ENCODE assay signal across 12 mouse cellular contexts in genomic region chr8:8051186-8051585, GRCm38 (mm10).
A peak's percentile ranks its signal among the peaks of the same experiment; 100 is the strongest.
DNase-seq lines count a peak whose midpoint lies in the region; ATAC-seq and TF ChIP-seq lines count a peak whose summit lies in the region.
"Had no signal": no experiment of that assay in that cellular context is flagged by ENCODE, and none has a peak within 500 bp of the region (broad histone marks: within the 10 kb centered on the region; RNA-seq: fewer than 3 reads in every experiment).

No protein-coding gene starts in this region.

- H3K9ac ChIP-seq in kidney, embryonic 15.5 days = no peak overlapping the region
- H3K9ac ChIP-seq in intestine, embryonic 15.5 days = no peak overlapping the region
- H3K9ac ChIP-seq in liver, embryonic 12.5 days = no peak overlapping the region
- H3K9ac ChIP-seq: liver, embryonic 13.5 days had no signal

- no peaks in the 10 kb centered on the region for H3K36me3 ChIP-seq in kidney, embryonic 15.5 days
- no peaks in the 10 kb centered on the region for H3K36me3 ChIP-seq in kidney, adult 2 months (ENCODE audit: control insufficient read depth, insufficient read depth, low read length)
- H3K36me3 ChIP-seq in intestine, embryonic 15.5 days = no peaks in the 10 kb centered on the region
- H3K36me3 ChIP-seq in liver, embryonic 12.5 days = no peaks in the 10 kb centered on the region
- H3K36me3 ChIP-seq: liver, embryonic 13.5 days had no signal

- TF ChIP-seq POLR2A in kidney, adult 2 months (IDR thresholded peaks at IDR 0.05; ENCODE audit: low read depth, low read length) = no peak

- TF ChIP-seq CTCF in kidney, adult 2 months (conservative IDR thresholded peaks at IDR 0.05; ENCODE audit: insufficient read depth, insufficient read length, low read depth, low read length) = no peak

- H3K4me3 ChIP-seq in kidney, embryonic 15.5 days (replicated peaks) = no peak overlapping the region
- no peak overlapping the region for H3K4me3 ChIP-seq in kidney, adult 2 months (ENCODE audit: insufficient read depth, low read depth, low read length)
- no peak overlapping the region for H3K4me3 ChIP-seq in intestine, embryonic 15.5 days (replicated peaks)
- no peak overlapping the region for H3K4me3 ChIP-seq in liver, embryonic 12.5 days
- H3K4me3 ChIP-seq: liver, embryonic 13.5 days had no signal

- H3K4me2 ChIP-seq in kidney, embryonic 15.5 days = no peak overlapping the region
- no peak overlapping the region for H3K4me2 ChIP-seq in intestine, embryonic 15.5 days (replicated peaks)
- H3K4me2 ChIP-seq in liver, embryonic 12.5 days = no peak overlapping the region
- H3K4me2 ChIP-seq: liver, embryonic 13.5 days had no signal

- H3K9me3 ChIP-seq in kidney, embryonic 15.5 days (replicated peaks) = no peaks in the 10 kb centered on the region
- H3K9me3 ChIP-seq in intestine, embryonic 15.5 days = no peaks in the 10 kb centered on the region
- no peaks in the 10 kb centered on the region for H3K9me3 ChIP-seq in liver, embryonic 12.5 days (replicated peaks)
- H3K9me3 ChIP-seq: liver, embryonic 13.5 days had no signal

- 0 out of 2 replicates have a peak overlapping the region, but pooled peaks have one; percentile 46 for H3K27ac ChIP-seq in kidney, embryonic 15.5 days
- H3K27ac ChIP-seq in kidney, adult 2 months (ENCODE audit: insufficient read depth, low read depth, low read length) = no peak overlapping the region
- H3K27ac ChIP-seq in intestine, embryonic 15.5 days = peak overlapping the region; percentile 62
- no peak overlapping the region for H3K27ac ChIP-seq in liver, embryonic 12.5 days
- H3K27ac ChIP-seq: liver, embryonic 13.5 days had no signal

- no peaks in the 10 kb centered on the region for H3K4me1 ChIP-seq in kidney, embryonic 15.5 days
- H3K4me1 ChIP-seq in kidney, adult 2 months (ENCODE audit: control insufficient read depth, insufficient read depth, low read length) = no peaks in the 10 kb centered on the region
- H3K4me1 ChIP-seq in intestine, embryonic 15.5 days (replicated peaks) = peaks cover 6% of the 10 kb centered on the region; the same call in 1 of the 2 replicates
- H3K4me1 ChIP-seq in liver, embryonic 12.5 days = no peaks in the 10 kb centered on the region
- H3K4me1 ChIP-seq: liver, embryonic 13.5 days had no signal

- no peak for DNase-seq in kidney, adult 2 months
- DNase-seq in urinary bladder, postnatal 14 days (ENCODE audit: low spot score) = peak; percentile 26
- DNase-seq in urinary bladder, adult 18-20 months (ENCODE audit: low spot score in 2 of 2) = no peak
- peak; percentile 11 for DNase-seq in yolk sac, embryonic 10.5 days (ENCODE audit: low spot score)
- no peak for DNase-seq in c-Kit-positive CD71-positive TER-119-positive erythroid progenitor cells, embryonic 14.5 days (ENCODE audit: low spot score)
- DNase-seq: heart, postnatal 36 days; liver, embryonic 13.5 days; thymus, postnatal 14 days had no signal

- H3K27me3 ChIP-seq in kidney, embryonic 15.5 days = no peaks in the 10 kb centered on the region
- H3K27me3 ChIP-seq in kidney, adult 2 months (replicated peaks; ENCODE audit: control insufficient read depth, insufficient read depth, low read length) = no peaks in the 10 kb centered on the region
- H3K27me3 ChIP-seq in intestine, embryonic 15.5 days (replicated peaks) = no peaks in the 10 kb centered on the region
- H3K27me3 ChIP-seq in liver, embryonic 12.5 days (replicated peaks) = no peaks in the 10 kb centered on the region
- H3K27me3 ChIP-seq: CH12.LX; liver, embryonic 13.5 days had no signal

- no peak for ATAC-seq in kidney, embryonic 15.5 days (replicated peaks; ENCODE audit: low FRiP score)
- peak; percentile 88 for ATAC-seq in intestine, embryonic 15.5 days
- no peak for ATAC-seq in liver, embryonic 12.5 days

- 35% methylated on average over 3 of the region's 3 CpGs for WGBS in kidney, embryonic 15.5 days
- WGBS in kidney, adult 2 months = 41% methylated on average over 3 of the region's 3 CpGs
- 13% methylated on average over 3 of the region's 3 CpGs for WGBS in intestine, embryonic 15.5 days
- 37% methylated on average over 3 of the region's 3 CpGs for WGBS in liver, embryonic 12.5 days (ENCODE audit: insufficient replicate concordance)

Comparison
In these comparisons a context has a peak if more than half of its experiments do, and no peak if none do; other contexts are left out.
1. H3K27ac ChIP-seq: peak in kidney, embryonic 15.5 days (single experiment) and intestine, embryonic 15.5 days (single experiment); none in kidney, adult 2 months (single experiment) and liver, embryonic 12.5 days (single experiment).
2. DNase-seq: peak in urinary bladder, postnatal 14 days (single experiment) and yolk sac, embryonic 10.5 days (single experiment); none in kidney, adult 2 months (single experiment), urinary bladder, adult 18-20 months (0 of 2) and c-Kit-positive CD71-positive TER-119-positive erythroid progenitor cells, embryonic 14.5 days (single experiment).